Mouse (Mus musculus) lung, postnatal 0 days (tissue): ENCODE measurements at regions not wholly inside any gene's neighbourhood (a gene's known extent, or its start where the extent isn't known, plus 50 kb on each side); places are given as distances from the start of the nearest gene placed in this dataset.

ENCODE experiments used
- CTCF ChIP-seq: IDR thresholded peaks from 2 replicates; pipeline ENCODE4 v1.5.1; 2016; ENCODE audit warnings: antibody characterized with exemption, mild to moderate bottlenecking
- EP300 ChIP-seq: IDR thresholded peaks from 2 replicates; pipeline ENCODE4 v1.6.1; 2016; ENCODE audit warnings: antibody characterized with exemption, mild to moderate bottlenecking, control low read depth

- TF ChIP-seq EP300 (no peak), CTCF (no peak)
Observed at GRCm38 (mm10) chr17:47234343-47234742, 134.3 kb upstream of the Mrps10 start.
